Mouse (Mus musculus): ENCODE measurements at regions not wholly inside any gene's neighbourhood (a gene's known extent, or its start where the extent isn't known, plus 50 kb on each side); places are given as distances from the start of the nearest gene placed in this dataset.

DNA sequence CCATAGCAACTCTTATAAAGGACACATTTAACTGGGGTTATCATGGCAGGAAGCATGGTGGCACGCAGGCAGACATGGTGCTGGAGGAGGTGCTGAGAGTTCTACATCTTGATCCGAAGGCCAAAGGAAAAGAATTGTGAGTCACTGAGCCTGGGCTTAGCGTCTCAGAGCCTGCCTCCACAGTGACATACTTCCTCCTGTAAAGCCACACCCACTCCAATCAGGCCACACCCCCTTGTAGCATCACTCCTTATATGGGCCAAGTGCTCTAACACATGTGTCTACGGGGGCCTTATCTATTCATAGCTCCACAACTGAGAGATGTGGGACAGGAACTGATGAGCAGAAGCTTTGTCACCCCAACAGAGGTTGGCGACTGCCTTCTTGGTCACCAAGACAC lies 191.1 kb upstream of the Serp2 start:
- no peak for TF ChIP-seq CTCF (IDR thresholded peaks at IDR 0.05)
- TF ChIP-seq EP300 (IDR thresholded peaks at IDR 0.05): no peak
